Mouse (Mus musculus) heart, postnatal 14 days (tissue): ENCODE measurements around the gene Zmiz1. TPM values are rescaled to one million over a fixed set of nuclear protein-coding genes. Genes with fewer than 3 reads are reported as not detected.
A peak's percentile ranks its signal among the peaks of the same experiment; 100 is the strongest.

ENCODE experiments used
- DNase-seq, 2 experiments: peaks; one replicate each; pipeline ENCODE4 v3.0.0; 2021 to 2022
- intact Hi-C: fragments of 180-260 bp; cut with DNase I; formaldehyde crosslinking; loops from one replicate; pipeline ENCODE4 v1.15.1; 2025
- total RNA-seq, 2 experiments: library from RNA; stranded (reverse); gene quantifications; 2 replicates each; pipeline ENCODE4 v1.2.3; 2021

Zmiz1 gene
- total RNA-seq, 2 experiments from 2014 or later, result 53.9 to 59.4 TPM

DNA sequence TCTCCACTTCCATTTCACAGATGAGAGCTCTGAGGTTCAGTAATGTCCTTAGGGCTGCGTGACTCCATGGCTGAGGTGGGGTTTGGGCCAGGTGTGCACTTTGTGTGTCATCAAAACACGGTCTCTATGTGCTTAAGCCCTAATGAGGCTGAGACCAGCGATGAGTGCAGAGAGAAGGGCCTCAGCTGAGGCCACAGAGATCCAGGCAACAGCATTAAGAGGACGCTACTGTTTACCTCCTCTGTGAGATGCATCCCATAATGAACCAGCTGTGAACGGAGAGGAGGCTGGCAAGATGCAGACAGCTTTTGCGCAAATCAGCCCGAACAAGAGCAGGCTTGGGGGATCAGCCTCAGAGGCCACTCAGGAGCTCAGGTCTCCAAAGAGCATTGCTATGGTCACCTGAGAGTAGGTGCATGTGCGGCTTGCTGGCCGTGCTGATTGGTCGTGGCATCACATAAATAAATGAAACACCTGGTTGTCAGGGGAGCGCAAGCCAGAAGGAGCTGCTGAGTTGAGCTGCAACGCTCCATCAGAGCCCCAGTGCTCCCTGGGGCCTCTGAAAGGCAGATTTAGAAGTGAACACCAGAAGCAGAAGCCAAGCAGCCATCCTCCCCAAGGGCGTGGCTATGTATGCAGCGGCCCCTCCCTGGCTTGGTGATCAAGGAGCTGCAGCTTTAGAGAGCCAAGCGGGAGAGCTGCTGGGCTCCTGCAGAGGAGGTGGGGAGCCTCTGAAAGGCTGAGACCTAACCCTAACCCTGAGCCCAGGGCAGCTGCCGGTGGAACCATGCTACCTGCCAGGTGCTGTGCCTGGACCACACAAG lies 115.3 kb downstream of the Zmiz1 start:
- DNase-seq, result no peak
- intact Hi-C loops, result no loop called here

DNA sequence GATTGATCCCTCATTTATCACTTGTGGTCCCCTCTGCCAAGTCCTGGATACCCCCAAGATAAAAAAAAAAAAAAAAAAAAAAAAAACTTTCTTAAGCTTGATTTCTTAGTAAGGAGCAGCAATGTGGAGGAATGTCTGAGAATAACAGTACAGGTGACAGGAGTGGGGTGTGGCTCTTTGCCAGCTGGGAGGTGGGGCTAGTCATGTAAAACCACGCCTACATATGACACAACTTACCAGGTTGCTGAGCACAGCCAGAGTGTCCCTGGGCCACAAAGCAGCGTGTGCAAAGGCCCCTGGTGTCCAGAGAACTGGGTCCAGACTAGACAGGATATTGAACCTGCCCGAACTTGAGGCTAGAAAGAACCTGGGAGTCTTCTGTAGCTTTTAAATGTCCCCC lies 117.7 kb downstream of the Zmiz1 start:
- intact Hi-C loops, result no loop called here
- no peak for DNase-seq

DNA sequence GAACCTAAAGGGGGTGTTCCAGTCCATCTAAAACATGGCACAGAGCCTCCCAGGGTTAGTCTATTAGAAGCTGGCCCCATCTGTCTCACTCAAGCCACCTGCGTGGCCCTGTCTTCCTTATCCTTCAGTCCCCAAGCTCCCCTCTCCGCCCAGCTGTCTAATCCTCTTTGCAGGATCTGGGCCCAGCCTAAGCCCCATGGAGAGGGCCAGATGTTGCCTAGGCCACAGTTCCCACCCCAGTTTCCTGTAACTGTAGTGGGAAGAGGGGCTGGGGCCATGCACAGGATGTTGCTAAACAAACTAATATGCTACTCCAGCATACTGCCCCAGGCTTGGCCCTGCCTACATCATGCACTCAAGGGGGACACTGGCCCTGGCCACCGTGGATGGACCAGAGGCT lies 118.4 kb downstream of the Zmiz1 start:
- DNase-seq, result peak in 1 of 2 experiments; percentile 42
- intact Hi-C loops, result no loop called here

GRCm38 (mm10) chr14:25579597-25579996 lies 120.6 kb downstream of the Zmiz1 start:
- intact Hi-C loops, result no loop called here

GRCm38 (mm10) chr14:25580397-25580796 lies 121.4 kb downstream of the Zmiz1 start:
- intact Hi-C loops, result loop anchor here (10.0 kb wide), 1 partner anchor 64 kb away; no protein-coding TSS in a partner anchor
- DNase-seq, result no peak

More at GRCm38 (mm10) chr14:25579597-25579996, 120.6 kb downstream of the Zmiz1 start:
- no peak for DNase-seq

DNA sequence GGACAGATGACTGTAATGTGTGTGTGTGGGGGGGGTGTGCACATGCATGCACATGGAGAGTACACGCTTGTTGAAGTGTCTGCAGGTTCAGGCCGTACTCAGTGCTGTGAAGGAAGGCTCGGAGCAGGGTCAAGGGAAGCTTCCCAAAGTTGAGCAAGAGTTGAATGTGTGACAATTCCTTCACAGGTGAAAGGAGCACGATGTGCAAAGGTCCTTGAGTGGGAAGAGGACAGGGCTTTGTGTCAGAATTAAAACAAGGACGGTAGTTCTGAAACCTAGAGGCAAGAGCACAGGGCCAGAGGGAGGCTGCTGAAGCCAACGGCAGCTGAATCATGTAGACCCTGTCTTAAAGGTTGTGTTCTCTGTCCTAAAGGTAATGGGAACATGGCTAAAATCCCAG lies 123.6 kb downstream of the Zmiz1 start:
- intact Hi-C loops, result loop anchor here (10.0 kb wide), 1 partner anchor 62 kb away; no protein-coding TSS in a partner anchor
- no peak for DNase-seq

DNA sequence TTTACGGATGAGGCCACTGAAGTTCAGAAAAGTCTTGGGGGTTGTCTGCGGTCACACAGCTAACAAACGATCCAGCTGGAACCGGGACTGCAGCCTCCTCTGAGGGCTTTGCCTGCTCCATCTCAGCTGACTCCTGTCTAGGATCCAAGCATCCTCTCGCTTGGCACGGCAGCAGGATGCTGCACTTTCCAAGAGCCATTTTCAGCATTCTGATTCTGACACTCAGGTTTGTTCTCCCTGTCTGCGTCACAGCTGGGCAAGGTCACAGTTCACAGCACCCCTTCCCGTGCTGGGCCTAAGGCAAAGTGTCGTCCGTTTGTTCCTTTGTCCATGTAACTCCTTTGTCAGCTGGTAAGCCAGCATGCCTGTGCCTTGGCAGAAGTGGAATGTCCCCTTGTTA lies 124.9 kb downstream of the Zmiz1 start:
- intact Hi-C loops, result loop anchor here (10.0 kb wide), 1 partner anchor 61 kb away; no protein-coding TSS in a partner anchor
- peak; percentile 41 to 61 for DNase-seq

DNA sequence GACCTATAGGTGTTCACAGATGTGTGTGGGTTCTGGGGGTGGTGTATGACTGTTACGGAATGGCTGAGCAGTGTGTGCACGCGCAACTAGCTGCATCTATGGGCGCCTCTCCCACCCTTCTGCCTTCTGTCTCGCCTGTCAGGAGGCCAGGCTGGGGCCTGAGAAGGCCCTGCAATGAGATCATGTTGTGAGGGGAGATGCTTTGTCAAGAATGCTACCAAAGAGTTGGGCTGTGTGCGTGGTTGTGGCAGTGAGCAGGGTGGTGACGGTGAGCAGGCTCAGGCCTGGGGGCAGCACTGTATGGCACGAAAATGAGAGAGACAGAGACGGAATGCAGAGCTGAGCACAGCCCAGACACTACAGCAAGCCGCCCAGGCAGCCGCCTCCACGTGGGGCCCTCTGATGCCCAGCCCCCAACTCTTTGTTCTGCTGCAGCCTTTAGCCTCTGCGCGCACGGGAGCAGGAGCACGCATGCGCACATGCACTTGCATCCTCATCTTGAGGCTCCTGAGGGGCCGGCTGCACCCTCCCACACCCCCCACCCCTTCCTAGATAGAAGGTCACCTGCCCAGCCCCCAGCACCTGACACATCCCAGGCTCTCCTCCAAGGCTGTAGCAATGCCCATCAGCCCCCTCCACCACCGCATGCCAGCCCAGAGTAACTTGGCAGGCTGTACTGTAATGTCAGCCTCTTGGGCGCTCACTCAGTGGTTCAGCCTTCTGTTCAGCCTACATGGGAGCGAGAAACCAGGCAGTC lies 126.7 kb downstream of the Zmiz1 start:
- intact Hi-C loops, result loop anchor here (10.0 kb wide), 1 partner anchor 59 kb away; no protein-coding TSS in a partner anchor
- peak; percentile 48 to 70 for DNase-seq

GRCm38 (mm10) chr14:25586846-25587486 lies 128.0 kb downstream of the Zmiz1 start:
- DNase-seq, result no peak
- intact Hi-C loops, result loop anchor here (10.0 kb wide), 1 partner anchor 58 kb away; no protein-coding TSS in a partner anchor

GRCm38 (mm10) chr14:25587487-25588001 lies 128.6 kb downstream of the Zmiz1 start:
- intact Hi-C loops, result loop anchor here (10.0 kb wide), 1 partner anchor 57 kb away; no protein-coding TSS in a partner anchor
- DNase-seq, result peak; percentile 59 to 69

GRCm38 (mm10) chr14:25588156-25588555 lies 129.2 kb downstream of the Zmiz1 start:
- intact Hi-C loops, result loop anchor here (10.0 kb wide), 1 partner anchor 57 kb away; no protein-coding TSS in a partner anchor
- no peak for DNase-seq

DNA sequence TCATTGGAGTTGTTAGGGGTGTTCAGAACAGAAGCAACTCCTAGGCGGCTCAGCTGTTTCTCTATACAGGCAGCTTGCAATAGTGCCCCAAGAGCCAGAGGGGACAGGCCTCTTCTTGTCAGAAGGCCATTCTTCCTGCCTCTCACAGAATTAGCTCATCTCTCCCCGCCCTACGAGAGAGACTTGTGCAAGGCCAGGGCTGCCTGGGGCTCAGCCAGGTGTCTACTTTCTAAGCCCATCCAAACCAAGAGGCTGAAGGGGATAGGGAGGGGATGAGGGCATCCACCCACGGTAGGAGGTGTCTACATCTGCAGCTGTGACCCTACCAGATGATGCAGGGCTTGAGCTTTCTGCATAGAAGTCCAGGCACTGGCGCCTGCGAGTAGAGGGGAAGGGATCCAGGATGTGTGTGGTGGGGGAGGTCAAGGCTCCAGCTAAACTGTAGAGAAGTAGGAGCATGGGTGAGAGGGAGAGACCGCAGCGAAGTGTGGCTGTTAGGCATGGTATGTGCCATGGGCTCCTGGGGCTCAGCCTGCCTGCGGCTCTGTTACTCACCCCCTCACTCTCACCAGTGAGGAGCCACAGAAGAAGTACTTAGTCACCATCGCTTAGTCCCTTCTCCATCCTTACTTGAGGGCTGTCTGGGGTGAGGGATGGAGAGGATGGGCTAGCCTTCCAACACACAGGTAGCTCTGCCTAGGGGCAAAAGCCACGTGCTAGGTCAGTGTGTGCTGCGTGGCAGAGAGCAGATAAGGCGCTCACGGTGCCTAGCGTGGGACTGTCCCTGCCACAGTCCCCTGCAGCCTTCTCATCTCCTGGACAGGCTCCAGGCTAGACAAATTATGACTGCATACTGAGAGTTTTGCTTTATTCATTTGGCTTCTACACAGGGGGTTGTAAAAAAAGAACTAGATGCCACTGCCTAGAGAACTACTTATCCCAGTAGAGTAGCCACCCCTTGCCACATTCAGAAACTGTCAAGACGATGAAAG lies 130.3 kb downstream of the Zmiz1 start:
- intact Hi-C loops, result loop anchor here (10.0 kb wide), 1 partner anchor 56 kb away; no protein-coding TSS in a partner anchor
- DNase-seq, result peak; percentile 52 to 56

GRCm38 (mm10) chr14:25591000-25591399 lies 132.0 kb downstream of the Zmiz1 start:
- intact Hi-C loops, result no loop called here

DNA sequence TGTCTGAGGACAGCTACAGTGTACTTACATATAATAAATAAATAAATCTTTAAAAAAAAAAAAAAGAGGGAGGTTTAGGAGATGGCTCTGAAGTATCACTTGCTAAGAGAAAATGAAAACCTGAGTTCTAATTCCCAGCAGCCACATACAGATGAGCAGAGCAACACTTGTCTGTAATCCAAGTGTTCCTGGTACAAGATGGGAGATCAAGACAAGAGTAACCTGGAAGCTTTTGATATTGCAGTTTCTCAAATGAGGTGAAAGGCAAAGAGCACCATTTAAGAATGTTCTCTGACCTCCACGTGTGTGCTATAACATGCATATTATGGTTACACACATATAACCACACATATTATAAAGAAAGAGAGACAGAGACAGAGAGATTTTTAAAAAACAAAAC lies 132.4 kb downstream of the Zmiz1 start:
- DNase-seq, result no peak
- intact Hi-C loops, result no loop called here

More at GRCm38 (mm10) chr14:25591000-25591399, 132.0 kb downstream of the Zmiz1 start:
- no peak for DNase-seq

GRCm38 (mm10) chr14:25592522-25592921 lies 133.5 kb downstream of the Zmiz1 start:
- DNase-seq, result no peak
- intact Hi-C loops, result no loop called here

DNA sequence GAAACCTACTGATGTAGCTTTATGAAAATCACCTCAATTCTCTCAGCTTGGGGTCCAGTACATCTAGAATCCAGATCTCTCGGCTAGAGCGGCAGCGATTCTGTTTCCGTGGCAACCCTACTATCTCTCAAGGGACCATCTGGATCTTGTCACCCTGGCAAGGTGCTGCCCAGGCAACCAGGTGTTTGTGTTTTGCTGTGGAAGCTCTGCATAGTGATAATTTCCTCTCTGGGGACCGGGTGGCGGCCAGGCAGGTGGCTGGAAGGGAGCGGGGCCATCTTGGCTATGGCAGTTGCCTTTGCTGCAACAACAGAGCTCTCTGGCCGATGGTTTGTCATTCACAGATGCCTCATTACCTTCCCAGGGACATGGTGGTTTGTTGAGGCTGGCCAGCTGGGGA lies 134.9 kb downstream of the Zmiz1 start:
- no peak for DNase-seq
- intact Hi-C loops, result no loop called here

- intact Hi-C loops, result no loop called here
These were observed 135.6 kb downstream of the Zmiz1 start for GRCm38 (mm10) chr14:25594611-25595010.

GRCm38 (mm10) chr14:25598960-25599359 lies 140.0 kb downstream of the Zmiz1 start:
- intact Hi-C loops, result no loop called here
- DNase-seq, result no peak

More at GRCm38 (mm10) chr14:25594611-25595010, 135.6 kb downstream of the Zmiz1 start:
- no peak for DNase-seq

- intact Hi-C loops, result no loop called here
- DNase-seq, result no peak
These were observed 140.9 kb downstream of the Zmiz1 start for GRCm38 (mm10) chr14:25599934-25600333.
